Mouse (Mus musculus) layer of hippocampus, adult 9-11 months (tissue): ENCODE data around the gene Slc35b2.

ENCODE experiments used
- DNase-seq: peaks from one replicate; pipeline ENCODE4 v3.0.0; 2022

The Slc35b2 gene

DNA sequence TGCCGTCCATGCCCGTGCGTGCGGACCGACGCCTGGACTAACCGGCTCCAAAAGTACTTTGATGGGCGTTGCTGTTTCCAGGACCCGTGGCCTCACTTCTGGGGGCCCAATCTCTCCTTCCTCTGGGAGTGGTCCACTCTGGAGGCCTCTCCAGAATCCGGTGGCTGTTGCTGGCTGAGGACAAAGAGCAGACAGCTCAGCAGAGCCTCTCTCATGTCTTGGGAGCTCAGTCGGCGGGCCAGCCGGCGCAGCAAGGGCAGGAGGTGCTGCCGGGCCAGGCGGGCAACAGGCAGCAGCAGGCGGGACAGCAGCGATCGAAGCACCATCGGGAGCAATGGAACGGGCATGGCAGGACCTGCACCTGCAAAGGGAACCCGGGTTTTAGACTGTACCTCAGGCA, 37.7 kb downstream of the Slc35b2 start:
- no peak for DNase-seq

DNA sequence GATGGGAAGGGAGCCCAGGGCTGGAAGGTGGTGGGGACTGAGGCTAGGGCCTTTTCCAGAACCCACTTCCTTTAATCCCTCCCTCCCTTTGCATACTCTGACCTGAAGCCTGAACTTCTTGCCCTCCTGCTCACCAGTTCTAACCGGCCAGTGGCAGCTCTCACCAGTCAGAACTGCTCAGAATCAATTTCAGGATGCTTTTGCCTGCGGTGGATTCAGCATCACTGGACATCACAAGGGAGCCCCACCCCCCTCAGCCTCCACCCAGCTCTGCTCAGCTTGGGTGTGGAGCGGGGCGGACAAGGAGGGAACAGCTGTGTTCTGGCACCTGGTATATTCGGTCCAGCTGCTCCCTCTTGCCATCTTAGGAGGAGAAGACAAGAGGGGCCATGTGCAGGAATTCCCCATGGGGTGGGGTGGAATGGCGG, 38.2 kb downstream of the Slc35b2 start, which contains the start of gene Mymx:
Mymx (minus strand) TSS at position 226 of the 428 bp plus-strand sequence.
- DNase-seq = no peak

- no peak for DNase-seq
These were observed 39.3 kb downstream of the Slc35b2 start for GRCm38 (mm10) chr17:45602984-45603383.

DNA sequence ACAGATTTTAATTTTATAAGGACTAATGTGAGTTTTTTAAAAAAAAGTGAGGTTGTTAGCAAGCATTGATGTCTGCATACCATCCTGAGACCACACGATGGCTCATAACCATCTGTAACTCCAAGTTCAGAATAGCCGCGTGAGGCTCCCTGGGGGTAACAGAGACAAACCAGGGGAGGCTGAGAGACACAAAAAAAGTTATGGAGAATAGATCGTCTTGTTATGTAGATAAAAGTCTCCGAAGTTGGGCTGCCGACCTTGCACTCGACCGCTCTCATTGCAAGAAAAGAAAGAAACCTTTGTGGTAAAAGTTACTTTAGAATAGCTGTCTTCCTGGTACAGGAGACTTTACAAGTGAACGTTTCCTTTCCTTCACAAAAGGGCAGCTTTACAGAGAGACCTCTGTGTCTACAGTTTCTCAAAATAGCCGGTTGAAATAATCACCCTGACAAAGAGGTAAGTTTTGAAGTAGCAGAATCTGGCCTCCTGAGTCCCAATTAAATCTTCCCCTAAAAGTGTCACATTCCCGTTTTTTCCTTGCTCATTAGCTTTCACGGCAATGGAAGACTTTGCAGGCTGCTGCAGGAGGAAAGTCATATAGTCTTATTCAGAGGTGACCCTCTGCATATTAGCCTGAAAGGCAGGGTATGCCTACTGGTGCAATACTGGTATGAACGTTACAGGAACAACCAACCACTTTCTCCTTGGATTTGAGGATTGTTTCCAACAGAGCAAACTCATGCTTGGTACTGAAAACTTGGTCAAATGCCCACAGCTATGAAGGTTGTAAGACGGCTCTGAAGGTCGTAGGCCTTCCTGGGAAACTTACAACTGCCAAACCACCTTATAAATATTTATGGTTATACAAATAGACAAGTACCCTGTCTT, 43.6 kb downstream of the Slc35b2 start:
- DNase-seq = no peak

- DNase-seq = no peak
These were observed 44.7 kb downstream of the Slc35b2 start for GRCm38 (mm10) chr17:45608396-45608795.

- no peak for DNase-seq
These were observed 46.6 kb downstream of the Slc35b2 start for GRCm38 (mm10) chr17:45610144-45610866.

- no peak for DNase-seq
These were observed 48.3 kb downstream of the Slc35b2 start for GRCm38 (mm10) chr17:45612008-45612407.

GRCm38 (mm10) chr17:45612921-45613320, 49.2 kb downstream of the Slc35b2 start:
- DNase-seq = no peak

- no peak for DNase-seq
These were observed 52.5 kb downstream of the Slc35b2 start for GRCm38 (mm10) chr17:45616046-45616650.

GRCm38 (mm10) chr17:45616679-45617078, 53.0 kb downstream of the Slc35b2 start:
- no peak for DNase-seq
